Mouse (Mus musculus): ENCODE data around the gene Top1.
A peak's percentile ranks its signal among the peaks of the same experiment; 100 is the strongest.
"Not testable (repeated sequence)": the region's sequence is repeated elsewhere in the genome, so short reads cannot be mapped to it uniquely, and the experiment has no call there.

Top1 gene

DNA sequence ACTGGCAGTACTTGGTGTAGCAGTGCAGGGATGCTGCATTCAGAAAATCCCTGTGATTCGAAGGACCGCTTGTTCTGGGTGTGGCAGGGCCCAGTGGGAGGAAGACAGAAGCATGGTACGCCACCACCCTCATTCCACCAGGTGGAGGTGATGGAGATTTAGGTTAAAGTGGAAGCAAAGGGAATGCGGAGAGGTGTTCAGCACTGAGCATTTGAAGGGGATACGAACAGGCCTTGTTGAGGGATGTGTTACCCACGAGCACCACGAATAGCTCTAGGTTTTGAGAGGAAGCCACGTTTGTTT, 16.2 kb upstream of the Top1 start:
- ATAC-seq (ENCODE audit: insufficient number of reproducible peaks, low FRiP score, low TSS enrichment) = no peak

DNA sequence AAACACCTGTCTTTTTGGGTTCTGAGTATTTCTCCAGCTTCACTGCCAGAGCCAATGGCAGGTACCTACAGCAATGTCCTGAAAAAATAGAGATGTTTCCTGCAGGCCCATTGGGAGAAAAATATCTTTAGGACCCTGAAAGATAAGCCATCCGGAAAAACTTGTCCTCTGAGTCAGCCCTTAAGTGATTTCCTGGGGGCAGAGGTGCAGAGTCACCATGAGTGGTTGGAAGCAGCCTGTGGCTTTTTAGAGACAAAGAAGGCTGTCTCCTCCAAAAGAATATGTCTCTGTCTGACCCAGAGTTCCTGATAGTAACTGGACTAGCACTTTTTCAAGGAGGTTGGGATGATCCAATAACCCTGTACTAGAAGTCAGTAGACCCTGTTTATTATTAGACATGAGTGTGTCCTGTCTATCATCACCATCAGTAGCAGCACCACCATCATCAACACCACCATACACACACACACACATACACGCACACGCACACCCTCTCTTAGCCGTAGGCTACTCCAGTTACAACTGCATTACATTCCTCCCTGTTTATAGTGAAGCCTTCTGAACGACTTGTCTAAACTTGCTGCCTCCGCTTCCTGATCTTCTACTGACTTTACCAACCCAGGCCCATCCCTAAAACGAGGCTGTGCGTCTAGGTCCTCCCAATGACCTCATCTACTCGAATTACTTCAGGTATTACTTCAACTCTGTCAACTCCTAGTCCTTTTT, 14.7 kb upstream of the Top1 start:
- no peak for ATAC-seq (ENCODE audit: insufficient number of reproducible peaks, low FRiP score, low TSS enrichment)

- ATAC-seq (ENCODE audit: insufficient number of reproducible peaks, low FRiP score, low TSS enrichment) = no peak
These were observed 5.6 kb upstream of the Top1 start for GRCm38 (mm10) chr2:160639911-160640717.

DNA sequence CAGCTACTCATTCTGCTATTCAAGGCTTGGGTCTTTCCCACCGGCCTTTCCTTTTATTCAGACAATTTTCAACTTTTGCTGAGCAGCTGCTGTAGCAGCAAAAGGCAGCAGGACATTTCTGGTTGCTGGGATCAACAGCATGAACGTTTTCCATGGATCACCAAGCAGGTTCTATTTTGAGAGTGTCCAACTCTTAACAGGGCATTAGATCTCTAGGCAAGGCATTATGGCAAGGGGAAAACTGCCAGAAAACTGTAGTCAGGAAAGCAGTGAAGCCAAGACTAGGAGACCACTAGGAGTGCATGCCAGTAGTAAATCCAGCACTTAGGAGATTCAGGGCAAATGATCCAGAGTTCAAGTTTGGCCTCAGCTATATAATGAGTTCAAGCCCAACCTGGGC, 4.5 kb upstream of the Top1 start:
- ATAC-seq (ENCODE audit: insufficient number of reproducible peaks, low FRiP score, low TSS enrichment) = no peak

GRCm38 (mm10) chr2:160646144-160646844, 606 bp downstream of the Top1 start:
- no peak; the same call in none of the 2 replicates for ATAC-seq (ENCODE audit: insufficient number of reproducible peaks, low FRiP score, low TSS enrichment)

GRCm38 (mm10) chr2:160646845-160647178, 1.1 kb downstream of the Top1 start:
- no peak for ATAC-seq (ENCODE audit: insufficient number of reproducible peaks, low FRiP score, low TSS enrichment)

GRCm38 (mm10) chr2:160648097-160648496, 2.4 kb downstream of the Top1 start:
- ATAC-seq (ENCODE audit: insufficient number of reproducible peaks, low FRiP score, low TSS enrichment) = no peak

- no peak for ATAC-seq (ENCODE audit: insufficient number of reproducible peaks, low FRiP score, low TSS enrichment)
These were observed 3.4 kb downstream of the Top1 start for GRCm38 (mm10) chr2:160649072-160649471.

GRCm38 (mm10) chr2:160651165-160651564, 5.5 kb downstream of the Top1 start:
- ATAC-seq (ENCODE audit: insufficient number of reproducible peaks, low FRiP score, low TSS enrichment) = no peak

DNA sequence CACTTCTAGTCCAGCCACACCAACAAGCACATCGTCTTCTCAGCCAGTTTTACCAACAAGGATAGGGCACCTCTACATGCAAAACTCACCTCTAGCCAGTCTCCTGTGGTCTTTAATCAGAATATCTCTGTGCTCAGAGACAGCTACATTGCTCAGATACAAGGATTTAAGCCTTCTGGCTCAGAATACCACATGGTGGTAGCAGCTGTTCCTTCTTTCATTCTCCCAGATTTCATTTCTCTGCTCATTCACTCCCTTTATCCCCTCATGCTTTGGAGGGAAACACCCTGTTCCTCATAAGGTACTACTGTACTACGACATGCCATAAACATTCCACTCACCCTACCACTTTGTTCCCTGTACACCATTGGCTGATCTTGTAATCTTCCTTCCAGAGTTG, 7.5 kb downstream of the Top1 start:
- ATAC-seq (ENCODE audit: insufficient number of reproducible peaks, low FRiP score, low TSS enrichment) = no peak

DNA sequence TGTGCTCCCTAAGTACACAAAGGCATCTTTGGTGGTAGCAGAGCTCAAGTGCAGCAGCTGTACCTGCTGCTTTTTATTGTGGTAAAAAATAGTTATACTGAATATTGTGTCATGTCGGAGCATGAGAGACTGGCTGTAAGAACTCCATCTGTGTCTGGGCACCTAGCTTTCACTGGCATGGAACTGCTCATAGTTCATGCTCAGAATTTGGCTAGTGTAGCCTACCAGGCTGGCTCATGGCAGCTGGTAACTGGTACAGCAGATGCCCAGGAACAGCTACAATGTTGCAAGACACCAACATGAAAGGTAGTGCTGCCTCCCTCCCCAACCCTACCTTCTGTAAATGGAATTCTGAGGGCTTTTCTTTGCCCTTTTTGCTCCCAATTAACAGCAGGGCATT, 9.9 kb downstream of the Top1 start:
- peak; percentile 68 for ATAC-seq (ENCODE audit: insufficient number of reproducible peaks, low FRiP score, low TSS enrichment)

DNA sequence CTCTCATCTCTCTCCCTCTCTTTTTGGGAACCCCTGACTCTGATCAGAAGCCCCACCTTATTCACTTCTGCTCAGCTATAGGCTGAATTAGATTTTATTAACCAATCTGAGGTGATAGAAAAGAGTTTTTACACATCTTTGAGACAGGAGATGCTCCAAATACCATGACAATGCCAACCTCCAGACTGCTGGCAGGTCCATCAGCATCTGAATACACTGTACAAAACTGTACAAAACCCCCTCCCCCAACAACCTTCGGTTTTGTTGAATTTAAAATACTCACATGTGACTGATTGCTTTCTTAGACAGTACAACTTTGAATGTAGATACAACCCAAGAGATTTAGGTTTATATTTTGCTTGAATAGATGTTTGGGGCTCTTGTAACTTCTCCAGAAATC, 10.5 kb downstream of the Top1 start:
- no peak for ATAC-seq (ENCODE audit: insufficient number of reproducible peaks, low FRiP score, low TSS enrichment)

GRCm38 (mm10) chr2:160657801-160658442, 12.2 kb downstream of the Top1 start:
- ATAC-seq (ENCODE audit: insufficient number of reproducible peaks, low FRiP score, low TSS enrichment) = no peak

- no peak for ATAC-seq (ENCODE audit: insufficient number of reproducible peaks, low FRiP score, low TSS enrichment)
These were observed 13.1 kb downstream of the Top1 start for GRCm38 (mm10) chr2:160658811-160659210.

DNA sequence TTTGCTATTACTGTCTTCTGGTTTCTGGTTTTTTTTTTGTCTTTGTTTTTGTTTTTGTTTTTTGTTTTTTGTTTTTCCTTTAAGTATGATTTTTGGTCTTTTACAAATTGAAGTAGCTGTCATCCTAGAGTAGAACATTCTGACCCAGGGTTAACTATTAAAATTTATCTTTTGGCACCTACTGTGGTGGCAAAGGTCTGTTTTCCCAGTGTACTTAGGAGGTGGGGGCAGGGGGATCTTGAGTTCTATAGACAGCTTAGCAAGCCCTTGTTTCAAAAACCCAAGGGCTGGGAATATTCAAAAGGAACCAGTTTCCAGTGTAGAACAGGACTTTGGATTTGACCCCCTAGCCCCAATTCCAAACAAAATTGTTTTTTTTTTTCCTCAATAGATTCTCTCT, 18.7 kb downstream of the Top1 start:
- no peak for ATAC-seq (ENCODE audit: insufficient number of reproducible peaks, low FRiP score, low TSS enrichment)

GRCm38 (mm10) chr2:160664986-160665385, 19.3 kb downstream of the Top1 start:
- not testable (repeated sequence) for ATAC-seq (ENCODE audit: insufficient number of reproducible peaks, low FRiP score, low TSS enrichment)

GRCm38 (mm10) chr2:160667259-160667658, 21.6 kb downstream of the Top1 start:
- ATAC-seq (ENCODE audit: insufficient number of reproducible peaks, low FRiP score, low TSS enrichment) = no peak

DNA sequence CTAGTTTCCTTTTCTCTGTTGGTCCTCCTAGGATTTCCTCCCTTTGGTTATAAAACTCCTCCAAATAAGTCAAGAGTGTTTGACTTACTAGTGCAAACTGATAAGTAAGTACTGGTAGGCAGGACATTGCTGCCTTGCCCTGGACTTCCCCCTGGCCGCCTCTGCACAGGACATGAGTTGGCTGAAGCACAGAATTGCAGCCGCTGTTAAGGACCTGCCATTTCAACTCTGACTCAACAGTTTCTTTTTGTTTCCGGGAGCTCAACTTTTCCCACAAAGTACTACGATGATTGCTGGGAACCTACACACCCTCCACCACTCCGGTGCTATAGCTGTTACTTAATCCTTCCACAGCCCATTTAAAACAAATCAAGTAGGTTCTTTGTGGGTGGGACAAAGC, 54.6 kb downstream of the Top1 start:
- no peak for ATAC-seq (ENCODE audit: insufficient number of reproducible peaks, low FRiP score, low TSS enrichment)

DNA sequence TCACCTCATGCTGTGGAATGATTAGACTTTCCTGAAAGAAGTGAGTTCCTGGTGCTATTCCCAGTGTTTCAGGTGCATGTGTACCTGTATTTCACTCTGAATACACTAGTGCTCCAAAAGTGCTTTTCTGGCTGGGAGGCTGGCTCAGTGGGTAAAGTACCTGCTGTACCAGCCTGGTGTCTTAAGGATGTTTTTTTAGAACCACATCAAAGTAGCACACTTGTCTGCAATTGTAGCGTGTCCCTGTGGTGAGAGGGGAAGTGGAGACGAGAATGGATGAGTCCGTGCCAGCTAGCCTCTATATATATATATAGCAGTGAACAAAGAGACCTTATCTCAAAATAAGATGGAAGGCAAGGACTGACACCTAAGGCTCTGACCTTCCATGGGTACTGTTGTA, 55.9 kb downstream of the Top1 start:
- ATAC-seq (ENCODE audit: insufficient number of reproducible peaks, low FRiP score, low TSS enrichment) = no peak

GRCm38 (mm10) chr2:160702824-160703223, 57.1 kb downstream of the Top1 start:
- ATAC-seq (ENCODE audit: insufficient number of reproducible peaks, low FRiP score, low TSS enrichment) = no peak

DNA sequence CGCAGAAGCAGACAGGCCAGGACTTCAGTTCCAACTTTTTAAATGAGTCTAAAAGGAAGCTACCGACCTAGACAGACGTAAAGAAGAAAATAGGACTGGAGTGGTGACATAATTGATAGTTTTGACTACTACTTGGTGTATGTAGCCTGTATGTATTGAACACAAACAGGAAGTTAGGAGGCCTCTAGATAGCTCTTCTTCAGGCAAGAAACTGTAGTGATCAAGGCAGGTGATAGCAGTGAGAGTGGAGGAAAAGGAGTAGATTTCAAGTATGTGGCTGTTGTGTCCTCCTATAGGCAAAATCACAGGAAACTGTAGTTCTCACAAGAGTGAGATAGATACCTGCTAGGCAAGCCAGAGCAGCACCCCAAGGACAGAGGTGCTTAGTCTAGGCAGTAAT, 62.0 kb downstream of the Top1 start:
- no peak for ATAC-seq (ENCODE audit: insufficient number of reproducible peaks, low FRiP score, low TSS enrichment)

Measured in cerebellum, adult (tissue).